Mouse (Mus musculus) forebrain, postnatal 0 days (tissue): ENCODE measurements at regions not wholly inside any gene's neighbourhood (a gene's known extent, or its start where the extent isn't known, plus 50 kb on each side); places are given as distances from the start of the nearest gene placed in this dataset.

Experiments
- ATAC-seq: fragments of 200-750 bp; cut with Nextera tagmentation; 2 replicates; pipeline ENCODE4 v1.8.0; 2017; ENCODE audit warnings: mild to moderate bottlenecking, moderate library complexity
- DNase-seq: peaks from one replicate; pipeline ENCODE4 v3.0.0-alpha.2; 2015
- H3K27ac ChIP-seq: fragments of 300-500 bp; sonication (generic); 2 replicates; pipeline ENCODE4 v1.5.1; 2014; ENCODE audit warnings: low read depth, mild to moderate bottlenecking, antibody characterized with exemption, low read length, moderate library complexity, mixed read lengths
- H3K27me3 ChIP-seq: fragments of 300-500 bp; sonication (generic); 2 replicates; pipeline ENCODE4 v1.6.1; 2014; ENCODE audit warnings: mild to moderate bottlenecking, low read length, mixed read lengths; ENCODE audit not compliant: insufficient read depth
- H3K36me3 ChIP-seq: fragments of 300-500 bp; sonication (generic); 2 replicates; pipeline ENCODE4 v1.6.1; 2014; ENCODE audit warnings: mild to moderate bottlenecking, moderate library complexity; ENCODE audit not compliant: insufficient read depth
- H3K4me1 ChIP-seq: fragments of 300-500 bp; sonication (generic); 2 replicates; pipeline ENCODE4 v1.6.1; 2014; ENCODE audit warnings: antibody characterized with exemption; ENCODE audit not compliant: insufficient read depth
- H3K4me2 ChIP-seq: fragments of 300-500 bp; sonication (generic); 2 replicates; pipeline ENCODE4 v1.6.1; 2014; ENCODE audit warnings: low read depth, mild to moderate bottlenecking, moderate library complexity
- H3K4me3 ChIP-seq: fragments of 300-500 bp; sonication (generic); 2 replicates; pipeline ENCODE4 v1.5.1; 2014; ENCODE audit warnings: low read depth, low read length, mixed read lengths
- H3K9ac ChIP-seq: fragments of 300-500 bp; sonication (generic); 2 replicates; pipeline ENCODE4 v1.6.1; 2014; ENCODE audit warnings: mild to moderate bottlenecking
- H3K9me3 ChIP-seq: fragments of 300-500 bp; sonication (generic); 2 replicates; pipeline ENCODE4 v1.6.1; 2016; ENCODE audit warnings: low read length
- CTCF ChIP-seq: sonication (generic); IDR thresholded peaks from 2 replicates; pipeline ENCODE4 v1.5.1; 2016; ENCODE audit warnings: antibody characterized with exemption, control low read depth, low read depth
- WGBS: fragments of 180-500 bp; shearing (Covaris S2); extraction: QIAGEN DNeasy Blood & Tissue Kit; methylation state at CpG from one replicate; pipeline ENCODE4 v1.1.7; 2014; 5-methylcytosine and 5-hydroxymethylcytosine counted together

DNA sequence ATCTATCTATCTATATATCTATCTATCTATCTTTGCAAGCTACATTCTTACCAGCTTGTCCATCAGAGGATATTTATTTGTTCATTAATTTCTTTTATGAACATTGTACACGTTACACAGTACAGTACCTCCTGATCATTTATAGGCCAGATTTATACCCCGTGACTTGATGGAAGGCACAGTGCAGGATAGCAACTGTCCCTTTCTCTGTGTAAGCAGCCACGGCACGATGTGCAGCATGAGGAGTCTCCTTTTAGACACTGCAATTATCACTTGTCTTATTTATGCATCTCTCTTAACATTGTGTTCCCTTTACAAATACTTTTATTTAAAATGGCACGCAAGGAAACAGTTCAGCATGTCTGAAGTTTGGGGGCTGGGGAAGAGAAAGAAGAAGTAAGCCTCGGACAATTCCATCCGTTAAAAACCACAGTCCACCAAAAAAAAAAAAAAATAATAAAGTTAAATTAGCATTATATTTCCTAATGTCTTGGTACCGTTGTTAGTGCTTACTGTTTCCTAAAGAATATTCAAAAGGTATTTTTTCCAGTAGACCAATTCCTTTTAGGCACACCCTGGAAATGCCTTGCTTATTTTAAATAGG is 475.4 kb downstream of the Lmo4 start:
- H3K27ac ChIP-seq = no peak overlapping the region
- no peak overlapping the region for H3K4me2 ChIP-seq
- 28% methylated on average over 8 of the region's 8 CpGs for WGBS
- no peaks in the 10 kb centered on the region for H3K27me3 ChIP-seq
- ATAC-seq (no peak), DNase-seq (no peak)
- no peak overlapping the region for H3K4me3 ChIP-seq
- TF ChIP-seq CTCF = no peak
- H3K36me3 ChIP-seq = no peaks in the 10 kb centered on the region
- no peaks in the 10 kb centered on the region for H3K9me3 ChIP-seq
- no peaks in the 10 kb centered on the region for H3K4me1 ChIP-seq
- no peak overlapping the region for H3K9ac ChIP-seq

DNA sequence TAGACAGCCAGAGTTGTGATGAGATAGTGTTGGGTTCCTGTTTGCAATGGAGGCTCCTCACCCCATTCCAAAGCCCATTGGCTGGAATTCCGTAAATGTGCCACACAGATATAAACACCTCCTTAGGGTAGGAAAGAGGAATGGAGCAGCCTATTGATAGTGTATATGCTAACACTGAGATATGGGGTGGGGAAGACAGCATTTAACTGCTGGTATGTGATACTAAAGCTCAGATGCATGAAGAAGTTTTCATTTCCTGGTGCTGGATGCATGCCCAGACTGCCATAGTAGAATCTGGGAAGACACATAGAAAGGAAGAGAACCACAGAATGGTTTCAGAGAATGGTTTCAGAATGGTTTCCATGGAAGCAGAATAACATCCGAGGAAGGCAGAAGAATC is 482.4 kb downstream of the Lmo4 start:
- Histone ChIP-seq H3K4me3 (no peak overlapping the region), H3K27ac (no peak overlapping the region), H3K27me3 (no peaks in the 10 kb centered on the region), H3K4me1 (no peaks in the 10 kb centered on the region), H3K9me3 (no peaks in the 10 kb centered on the region), H3K4me2 (no peak overlapping the region), H3K36me3 (no peaks in the 10 kb centered on the region), H3K9ac (no peak overlapping the region)
- no peak for TF ChIP-seq CTCF
- ATAC-seq = peak; percentile 54
- 52% methylated on average over 2 of the region's 2 CpGs for WGBS
- peak; percentile 58 for DNase-seq

DNA sequence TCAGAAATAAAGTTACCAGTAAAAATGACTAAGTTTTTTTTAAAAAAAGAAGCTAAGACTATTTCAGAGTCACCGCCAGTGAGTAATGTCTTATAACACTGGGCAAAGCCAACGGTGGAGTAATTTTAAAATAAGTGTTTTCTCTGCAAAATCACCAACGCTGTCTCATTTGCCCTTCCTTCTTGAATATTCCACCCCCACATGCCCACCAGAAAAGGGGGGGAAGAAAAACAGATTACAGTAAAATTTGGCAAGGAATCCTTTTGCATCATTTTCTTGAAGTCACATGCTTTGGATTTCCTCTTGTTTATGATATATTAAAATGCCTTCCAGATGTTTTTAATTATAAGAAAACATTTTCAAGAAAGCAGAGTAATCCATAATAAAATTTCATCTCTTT is 482.9 kb downstream of the Lmo4 start:
- no peak for TF ChIP-seq CTCF
- WGBS = 87% methylated on average over 3 of the region's 3 CpGs
- H3K27ac ChIP-seq = no peak overlapping the region

DNA sequence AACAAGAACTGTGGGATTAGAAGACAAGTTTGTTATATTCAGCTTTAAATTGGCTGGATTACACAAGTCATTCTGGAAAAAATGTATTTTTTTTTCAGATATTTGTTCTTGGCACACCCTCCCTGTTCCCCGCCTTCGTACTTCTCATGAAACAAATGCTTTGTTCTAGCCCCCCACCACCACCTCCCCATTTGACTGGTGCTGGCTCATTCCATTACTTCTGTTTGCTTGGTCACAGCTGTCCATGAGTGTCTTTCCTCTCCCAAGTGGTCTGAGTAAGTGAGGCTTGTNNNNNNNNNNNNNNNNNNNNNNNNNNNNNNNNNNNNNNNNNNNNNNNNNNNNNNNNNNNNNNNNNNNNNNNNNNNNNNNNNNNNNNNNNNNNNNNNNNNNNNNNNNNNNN is 491.8 kb downstream of the Lmo4 start:
- no peaks in the 10 kb centered on the region for H3K27me3 ChIP-seq
- 82% methylated on average over 2 of the region's 2 CpGs for WGBS
- no peaks in the 10 kb centered on the region for H3K4me1 ChIP-seq
- DNase-seq (no peak), ATAC-seq (no peak)
- no peaks in the 10 kb centered on the region for H3K36me3 ChIP-seq
- H3K9ac ChIP-seq = no peak overlapping the region
- no peak overlapping the region for H3K4me2 ChIP-seq
- H3K9me3 ChIP-seq = no peaks in the 10 kb centered on the region; the same call in 1 of the 2 replicates
- no peak overlapping the region for H3K27ac ChIP-seq
- H3K4me3 ChIP-seq = no peak overlapping the region
- no peak for TF ChIP-seq CTCF

More for the DNA sequence above, 482.9 kb downstream of the Lmo4 start:
- H3K36me3 ChIP-seq = no peaks in the 10 kb centered on the region
- no peaks in the 10 kb centered on the region for H3K9me3 ChIP-seq
- no peak overlapping the region for H3K9ac ChIP-seq
- H3K4me1 ChIP-seq = no peaks in the 10 kb centered on the region
- no peak overlapping the region for H3K4me3 ChIP-seq
- H3K4me2 ChIP-seq = no peak overlapping the region
- no peak for ATAC-seq
- no peaks in the 10 kb centered on the region for H3K27me3 ChIP-seq
- DNase-seq = no peak

DNA sequence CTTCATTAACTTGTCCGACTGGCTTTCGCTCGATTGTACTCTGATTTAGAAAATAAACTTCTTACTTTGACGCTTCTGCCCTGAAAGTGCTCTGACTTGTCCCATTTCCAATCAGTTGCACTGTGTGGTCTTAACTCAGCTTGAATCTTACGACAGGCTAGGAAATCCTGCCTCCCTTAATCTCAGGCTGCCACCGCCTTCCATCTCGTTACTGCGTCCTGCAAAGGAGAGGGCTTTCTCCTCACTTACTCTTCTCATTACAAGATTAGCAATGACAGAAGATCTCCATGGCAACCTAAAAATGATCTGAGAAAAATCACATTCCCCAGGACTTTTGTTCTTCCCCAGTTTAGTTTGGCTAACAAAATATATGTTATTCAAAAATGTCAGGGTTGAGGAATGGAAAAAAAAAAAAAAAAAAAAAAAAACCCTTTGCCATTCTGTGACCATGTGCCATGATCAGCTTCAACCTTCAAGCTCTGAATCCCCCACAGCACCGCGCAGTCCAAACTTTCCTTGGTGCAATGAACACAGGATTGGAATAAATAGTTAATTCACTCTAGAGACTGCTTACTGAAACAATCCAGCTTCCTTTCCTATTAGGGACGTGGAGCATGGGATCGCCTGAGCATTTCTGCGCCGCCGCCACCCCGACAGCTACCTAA is 494.1 kb downstream of the Lmo4 start:
- H3K27ac ChIP-seq = no peak overlapping the region
- H3K4me1 ChIP-seq = no peaks in the 10 kb centered on the region
- TF ChIP-seq CTCF = no peak
- no peak overlapping the region for H3K4me2 ChIP-seq
- 28% methylated on average over 16 of the region's 16 CpGs for WGBS
- H3K36me3 ChIP-seq = no peaks in the 10 kb centered on the region
- peak; percentile 53; the same call in 1 of the 2 replicates for ATAC-seq
- no peaks in the 10 kb centered on the region; the same call in 1 of the 2 replicates for H3K9me3 ChIP-seq
- H3K4me3 ChIP-seq = no peak overlapping the region
- DNase-seq = peak; percentile 24
- H3K9ac ChIP-seq = no peak overlapping the region
- no peaks in the 10 kb centered on the region for H3K27me3 ChIP-seq

DNA sequence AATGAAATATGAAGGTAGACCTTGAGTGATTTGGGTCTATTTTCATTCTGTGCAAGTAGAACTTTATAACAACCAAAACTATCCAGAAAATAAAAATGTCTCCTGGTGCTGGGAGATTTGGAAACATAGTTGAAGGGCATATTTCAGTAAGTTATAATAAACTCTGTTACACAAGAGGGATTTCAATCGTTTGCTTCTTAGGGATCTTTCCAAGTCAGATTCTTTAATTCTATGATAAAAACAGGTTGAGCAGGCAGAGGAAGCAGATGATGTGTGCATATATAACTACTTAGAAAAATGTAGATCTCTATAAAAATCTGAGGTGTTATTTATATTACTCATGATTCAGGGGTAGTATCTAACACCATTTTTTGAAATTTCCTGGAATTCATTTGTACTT is 498.3 kb downstream of the Lmo4 start:
- WGBS = 83% methylated on average over 1 of the region's 1 CpGs
- DNase-seq = no peak
- Histone ChIP-seq H3K4me1 (no peaks in the 10 kb centered on the region), H3K27ac (no peak overlapping the region), H3K27me3 (no peaks in the 10 kb centered on the region), H3K9me3 (no peaks in the 10 kb centered on the region), H3K4me3 (no peak overlapping the region), H3K36me3 (no peaks in the 10 kb centered on the region), H3K4me2 (no peak overlapping the region), H3K9ac (no peak overlapping the region)
- TF ChIP-seq CTCF = no peak
- no peak for ATAC-seq

DNA sequence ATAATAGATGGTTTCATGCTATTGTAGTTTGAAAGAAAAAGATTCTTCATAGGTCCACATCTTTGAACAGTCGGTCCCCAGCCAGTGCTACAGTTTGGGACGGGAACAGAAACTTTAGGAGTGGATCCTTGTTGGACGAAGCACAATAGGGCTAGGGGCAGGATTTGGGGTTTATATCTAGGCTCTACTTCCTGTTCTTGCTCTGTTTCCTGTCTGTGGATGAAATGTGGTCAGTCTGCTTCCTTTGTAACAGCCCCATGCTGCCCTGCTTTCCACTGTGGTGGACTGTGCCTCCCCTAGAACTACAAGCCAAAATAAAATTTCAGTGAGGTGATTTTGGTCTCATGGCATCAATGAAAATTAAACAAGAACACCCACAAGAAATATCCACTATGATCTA is 510.2 kb downstream of the Lmo4 start:
- TF ChIP-seq CTCF = no peak

More for the DNA sequence above, 510.2 kb downstream of the Lmo4 start:
- WGBS = 88% methylated on average over 3 of the region's 3 CpGs
- Histone ChIP-seq H3K27ac (no peak overlapping the region), H3K27me3 (no peaks in the 10 kb centered on the region), H3K4me3 (no peak overlapping the region), H3K4me2 (no peak overlapping the region), H3K9me3 (no peaks in the 10 kb centered on the region), H3K9ac (no peak overlapping the region), H3K4me1 (no peaks in the 10 kb centered on the region), H3K36me3 (no peaks in the 10 kb centered on the region)
- ATAC-seq (no peak), DNase-seq (no peak)
